Mouse (Mus musculus): ENCODE measurements around the gene Plbd2. TPM values are rescaled to one million over a fixed set of nuclear protein-coding genes. Genes with fewer than 3 reads are reported as not detected.

Plbd2 gene
- polyA plus RNA-seq, 1 experiment = 75.3 TPM

DNA sequence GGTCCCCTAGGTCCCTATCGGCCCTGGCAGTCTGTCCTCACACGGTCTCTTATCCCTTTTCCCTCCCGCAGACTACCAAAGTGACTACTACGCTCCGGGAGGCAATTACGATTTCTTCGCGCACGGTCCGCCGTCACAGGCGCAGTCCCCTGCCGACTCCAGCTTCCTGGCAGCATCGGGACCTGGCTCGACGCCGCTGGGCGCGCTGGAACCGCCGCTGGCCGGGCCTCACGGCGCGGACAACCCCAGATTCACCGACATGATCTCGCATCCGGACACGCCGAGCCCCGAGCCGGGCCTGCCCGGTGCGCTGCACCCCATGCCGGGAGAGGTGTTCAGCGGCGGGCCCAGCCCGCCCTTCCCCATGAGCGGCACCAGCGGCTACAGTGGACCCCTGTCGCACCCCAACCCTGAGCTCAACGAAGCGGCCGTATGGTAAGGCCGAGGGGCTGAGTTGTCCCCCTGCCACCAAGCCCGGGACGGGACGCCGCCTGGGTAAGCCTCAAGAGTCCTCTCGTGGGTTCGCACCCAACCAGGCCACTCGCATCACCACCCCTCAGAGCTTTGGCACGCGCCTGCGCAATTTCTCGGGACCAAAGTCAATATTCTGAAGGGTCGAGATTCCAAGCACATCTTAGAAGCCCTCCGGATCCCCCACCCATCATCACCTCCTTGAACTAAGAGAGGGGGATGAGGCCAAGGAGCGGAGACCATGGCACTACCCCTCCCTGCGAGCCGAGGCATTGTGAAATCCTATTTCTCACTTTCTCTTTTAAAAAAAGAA, 63.3 kb downstream of the Plbd2 start:
- no peaks in the 10 kb centered on the region for H3K79me2 ChIP-seq (ENCODE audit: control insufficient read depth, insufficient read depth)
- no peak overlapping the region for H3K4me3 ChIP-seq
- no peak overlapping the region for H3ac ChIP-seq (ENCODE audit: control insufficient read depth, insufficient read length)
- H3K36me3 ChIP-seq (ENCODE audit: control insufficient read depth, insufficient read depth) = no peaks in the 10 kb centered on the region
- TF ChIP-seq MAX (IDR thresholded peaks at IDR 0.05; ENCODE audit: low read depth) (no peak), POLR2A (IDR thresholded peaks at IDR 0.05; ENCODE audit: insufficient read length, low read depth) (no peak), POLR2AphosphoS2 (IDR thresholded peaks at IDR 0.05; ENCODE audit: insufficient read length, low read depth) (no peak), MYOD1 (IDR thresholded peaks at IDR 0.05; ENCODE audit: control insufficient read depth in 1 of 3, insufficient read length in 2 of 3, low read depth in 2 of 3) (no peak), SRF (IDR thresholded peaks at IDR 0.05; ENCODE audit: control insufficient read depth, insufficient read length, low read depth) (no peak), E2F4 (IDR thresholded peaks at IDR 0.05; ENCODE audit: insufficient read depth) (no peak), REST (IDR thresholded peaks at IDR 0.05; ENCODE audit: insufficient read depth, insufficient read length) (no peak), USF1 (IDR thresholded peaks at IDR 0.05; ENCODE audit: low read depth) (no peak), CEBPB (IDR thresholded peaks at IDR 0.05; ENCODE audit: insufficient read depth, poor library complexity, severe bottlenecking) (no peak)
- H3K4me2 ChIP-seq (ENCODE audit: low read depth) = peak overlapping the region; percentile 74
- peaks cover 54% of the 10 kb centered on the region for H3K27me3 ChIP-seq (ENCODE audit: control insufficient read depth, insufficient read depth, insufficient read length)

DNA sequence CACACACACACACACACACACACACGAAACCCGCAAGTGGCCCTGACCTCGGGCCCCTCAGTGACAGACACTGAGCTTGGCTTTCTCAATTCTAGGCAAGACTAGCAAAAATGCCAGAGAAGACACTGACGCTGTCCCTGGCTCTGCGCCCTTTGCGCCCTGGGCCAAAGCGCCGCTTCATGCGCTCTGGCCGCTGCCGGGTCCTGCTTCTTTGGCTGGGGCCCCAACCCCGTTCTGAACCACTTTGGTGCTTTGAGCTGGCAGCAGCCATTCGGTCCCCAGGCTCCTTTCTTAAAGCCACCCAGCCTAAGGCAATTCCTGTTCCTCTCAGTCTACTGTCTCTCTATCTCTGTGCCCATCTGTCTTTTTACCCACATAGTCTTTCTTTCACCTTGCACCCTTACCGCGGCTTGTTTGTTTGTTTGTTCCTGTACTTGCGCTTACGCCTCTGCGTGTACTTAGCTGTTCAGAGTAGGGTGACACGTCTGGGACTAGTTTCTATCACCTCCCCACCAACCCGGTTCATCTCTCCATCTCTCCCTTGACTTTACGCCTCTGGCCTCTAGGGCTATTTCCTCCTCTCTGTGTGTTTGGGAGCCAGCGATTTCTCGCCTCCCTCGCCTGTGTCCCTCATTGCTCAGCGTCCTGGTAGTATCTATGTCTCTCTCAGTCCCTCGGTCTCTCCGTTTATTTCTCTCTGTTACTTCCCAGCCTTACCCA, 64.3 kb downstream of the Plbd2 start:
- H3K36me3 ChIP-seq (ENCODE audit: control insufficient read depth, insufficient read depth) = no peaks in the 10 kb centered on the region
- TF ChIP-seq MYOG (IDR thresholded peaks at IDR 0.05; ENCODE audit: control insufficient read depth in 1 of 3, insufficient read depth in 1 of 3, insufficient read length in 2 of 3, low read depth in 2 of 3) (no peak), USF1 (IDR thresholded peaks at IDR 0.05; ENCODE audit: low read depth) (no peak), CEBPB (IDR thresholded peaks at IDR 0.05; ENCODE audit: insufficient read depth, poor library complexity, severe bottlenecking) (no peak), E2F4 (IDR thresholded peaks at IDR 0.05; ENCODE audit: insufficient read depth) (no peak), REST (IDR thresholded peaks at IDR 0.05; ENCODE audit: insufficient read depth, insufficient read length) (no peak), SRF (IDR thresholded peaks at IDR 0.05; ENCODE audit: control insufficient read depth, insufficient read length, low read depth) (no peak)
- no peak overlapping the region for H3K4me2 ChIP-seq (ENCODE audit: low read depth)
- no peaks in the 10 kb centered on the region for H3K79me2 ChIP-seq (ENCODE audit: control insufficient read depth, insufficient read depth)
- H3K27me3 ChIP-seq (ENCODE audit: control insufficient read depth, insufficient read depth, insufficient read length) = peaks cover 62% of the 10 kb centered on the region
- no peak overlapping the region for H3ac ChIP-seq (ENCODE audit: control insufficient read depth, insufficient read length)
- no peak overlapping the region for H3K4me3 ChIP-seq

DNA sequence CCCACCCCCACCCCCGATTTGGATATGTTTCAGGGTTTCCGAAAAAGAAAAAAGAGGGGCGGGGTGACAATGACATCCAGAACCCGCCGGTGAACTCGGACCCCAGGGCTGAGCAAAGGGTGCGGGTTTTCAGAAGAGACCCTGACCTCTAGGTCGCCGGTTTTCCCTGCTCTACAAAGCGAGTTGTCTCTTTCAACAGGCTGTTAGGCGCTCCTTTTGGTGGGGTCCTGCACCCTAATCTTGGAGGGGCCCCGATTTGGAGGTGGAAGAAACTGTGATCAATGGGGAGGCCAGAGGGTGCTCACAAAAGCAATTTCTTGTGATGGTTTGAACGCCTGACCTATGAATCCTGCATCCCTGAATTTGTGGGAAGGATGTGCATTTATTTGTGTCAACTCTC, 65.0 kb downstream of the Plbd2 start:
- Histone ChIP-seq H3K4me3 (no peak overlapping the region), H3K27me3 (ENCODE audit: control insufficient read depth, insufficient read depth, insufficient read length) (peaks cover 69% of the 10 kb centered on the region), H3ac (ENCODE audit: control insufficient read depth, insufficient read length) (no peak overlapping the region), H3K4me2 (ENCODE audit: low read depth) (no peak overlapping the region), H3K36me3 (ENCODE audit: control insufficient read depth, insufficient read depth) (no peaks in the 10 kb centered on the region), H3K79me2 (ENCODE audit: control insufficient read depth, insufficient read depth) (no peaks in the 10 kb centered on the region)
- TF ChIP-seq TCF12 (IDR thresholded peaks at IDR 0.05; ENCODE audit: insufficient read depth, poor library complexity, severe bottlenecking) (no peak), CEBPB (IDR thresholded peaks at IDR 0.05; ENCODE audit: insufficient read depth, poor library complexity, severe bottlenecking) (no peak), MAX (IDR thresholded peaks at IDR 0.05; ENCODE audit: low read depth) (no peak), MYOD1 (IDR thresholded peaks at IDR 0.05; ENCODE audit: control insufficient read depth in 1 of 3, insufficient read length in 2 of 3, low read depth in 2 of 3) (no peak), POLR2AphosphoS2 (IDR thresholded peaks at IDR 0.05; ENCODE audit: insufficient read length, low read depth) (no peak), SRF (IDR thresholded peaks at IDR 0.05; ENCODE audit: control insufficient read depth, insufficient read length, low read depth) (no peak)

DNA sequence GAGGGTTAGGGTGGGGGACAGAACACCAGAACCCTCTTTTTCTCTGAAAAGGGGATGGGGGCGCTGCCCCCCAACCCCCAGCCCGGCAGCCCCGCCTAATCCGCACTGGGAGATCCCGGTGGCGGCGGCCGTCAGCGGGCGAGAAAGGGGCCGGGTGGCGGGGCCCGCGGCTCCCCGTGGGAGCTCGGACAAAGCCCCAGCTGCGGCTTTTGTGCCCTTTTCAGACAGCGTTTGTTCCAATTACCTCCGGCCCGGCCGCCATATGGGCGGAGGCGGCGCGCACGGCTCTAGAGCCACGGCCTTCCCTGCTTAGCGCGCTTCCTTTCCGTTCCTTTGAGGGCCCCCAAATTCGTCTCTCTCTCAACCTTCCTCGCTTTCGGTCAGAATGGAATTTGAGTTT, 65.4 kb downstream of the Plbd2 start:
- Histone ChIP-seq H3K4me2 (ENCODE audit: low read depth) (no peak overlapping the region), H3K79me2 (ENCODE audit: control insufficient read depth, insufficient read depth) (no peaks in the 10 kb centered on the region), H3K36me3 (ENCODE audit: control insufficient read depth, insufficient read depth) (no peaks in the 10 kb centered on the region), H3K4me3 (no peak overlapping the region), H3ac (ENCODE audit: control insufficient read depth, insufficient read length) (no peak overlapping the region), H3K27me3 (ENCODE audit: control insufficient read depth, insufficient read depth, insufficient read length) (peaks cover 74% of the 10 kb centered on the region)
- TF ChIP-seq POLR2A (IDR thresholded peaks at IDR 0.05; ENCODE audit: insufficient read length, low read depth) = no peak
- TF ChIP-seq E2F4 (IDR thresholded peaks at IDR 0.05; ENCODE audit: insufficient read depth) = no peak
- no peak for TF ChIP-seq POLR2AphosphoS2 (IDR thresholded peaks at IDR 0.05; ENCODE audit: insufficient read length, low read depth)
- TF ChIP-seq TCF3 (IDR thresholded peaks at IDR 0.05; ENCODE audit: insufficient read length, low read depth) = no peak
- TF ChIP-seq MAX (IDR thresholded peaks at IDR 0.05; ENCODE audit: low read depth) = no peak
- no peak for TF ChIP-seq MYOD1 (IDR thresholded peaks at IDR 0.05; ENCODE audit: control insufficient read depth in 1 of 3, insufficient read length in 2 of 3, low read depth in 2 of 3)
- no peak for TF ChIP-seq USF1 (IDR thresholded peaks at IDR 0.05; ENCODE audit: low read depth)
- no peak for TF ChIP-seq MYOG (IDR thresholded peaks at IDR 0.05; ENCODE audit: control insufficient read depth in 1 of 3, insufficient read depth in 1 of 3, insufficient read length in 2 of 3, low read depth in 2 of 3)
- no peak for TF ChIP-seq TCF12 (IDR thresholded peaks at IDR 0.05; ENCODE audit: insufficient read depth, poor library complexity, severe bottlenecking)
- no peak for TF ChIP-seq SRF (IDR thresholded peaks at IDR 0.05; ENCODE audit: control insufficient read depth, insufficient read length, low read depth)
- no peak for TF ChIP-seq CEBPB (IDR thresholded peaks at IDR 0.05; ENCODE audit: insufficient read depth, poor library complexity, severe bottlenecking)
- no peak for TF ChIP-seq REST (IDR thresholded peaks at IDR 0.05; ENCODE audit: insufficient read depth, insufficient read length)
